Mouse (Mus musculus) macrophage (primary cell): ENCODE measurements around the gene Txlnb. TPM values are rescaled to one million over a fixed set of nuclear protein-coding genes. Genes with fewer than 3 reads are reported as not detected.
"Not testable (repeated sequence)": the region's sequence is repeated elsewhere in the genome, so short reads cannot be mapped to it uniquely, and the experiment has no call there.

Experiments
- H3K27ac ChIP-seq: fragments of 350-480 bp; formaldehyde crosslinking; 2 replicates; pipeline ENCODE4 v1.9.0; 2021
- H3K36me3 ChIP-seq: fragments of 350-480 bp; formaldehyde crosslinking; 2 replicates; pipeline ENCODE4 v1.9.0; 2021; ENCODE audit errors: inconsistent target
- H3K4me3 ChIP-seq: fragments of 350-480 bp; formaldehyde crosslinking; 2 replicates; pipeline ENCODE4 v1.9.0; 2021; ENCODE audit errors: inconsistent target
- H3K79me2 ChIP-seq: fragments of 350-480 bp; formaldehyde crosslinking; 2 replicates; pipeline ENCODE4 v1.9.0; 2021; ENCODE audit errors: inconsistent target
- WGBS: methylation state at CpG from one replicate; pipeline ENCODE4 v1.1.7; 2026; ENCODE audit warnings: inconsistent platforms; ENCODE audit not compliant: missing documents; 5-methylcytosine and 5-hydroxymethylcytosine counted together
- polyA plus RNA-seq: library from polyadenylated mRNA; stranded (reverse); fragments of 250-400 nt; gene quantifications from 3 replicates; pipeline ENCODE4 v1.2.4, GENCODE M21; 2018; ENCODE audit warnings: inconsistent platforms
- total RNA-seq, 78 experiments: library from RNA; depleted of rRNA; stranded (reverse); fragments of 250-400 nt; gene quantifications; 1 replicate in 9 of 78; 2 replicates in 24 of 78; 3 replicates in 43 of 78; 4 replicates in 2 of 78; pipeline ENCODE4 v1.2.4; 2018; ENCODE audit warnings: inconsistent platforms in 56 of 78

Txlnb gene
- 10 to 100 TPM in 4 of 26 experiments, 1 to 10 TPM in 19, under 1 TPM in 3; 0.33 to 18.8 (median 3.2) TPM for total RNA-seq (2018; cell fraction: chromatin; rRNA removed)
- 1 to 10 TPM in 21 of 26 experiments, under 1 TPM in 5; 0.58 to 6.6 (median 2.0) TPM for total RNA-seq (2018; cell fraction: cytosol; rRNA removed)
- 10 to 100 TPM in 2 of 26 experiments, 1 to 10 TPM in 24; 1.1 to 15.7 (median 4.6) TPM for total RNA-seq (2018; cell fraction: nucleus; rRNA removed)
- polyA plus RNA-seq, result 0.73 to 3.1 TPM (median 0.89 TPM) in 3 replicates

DNA sequence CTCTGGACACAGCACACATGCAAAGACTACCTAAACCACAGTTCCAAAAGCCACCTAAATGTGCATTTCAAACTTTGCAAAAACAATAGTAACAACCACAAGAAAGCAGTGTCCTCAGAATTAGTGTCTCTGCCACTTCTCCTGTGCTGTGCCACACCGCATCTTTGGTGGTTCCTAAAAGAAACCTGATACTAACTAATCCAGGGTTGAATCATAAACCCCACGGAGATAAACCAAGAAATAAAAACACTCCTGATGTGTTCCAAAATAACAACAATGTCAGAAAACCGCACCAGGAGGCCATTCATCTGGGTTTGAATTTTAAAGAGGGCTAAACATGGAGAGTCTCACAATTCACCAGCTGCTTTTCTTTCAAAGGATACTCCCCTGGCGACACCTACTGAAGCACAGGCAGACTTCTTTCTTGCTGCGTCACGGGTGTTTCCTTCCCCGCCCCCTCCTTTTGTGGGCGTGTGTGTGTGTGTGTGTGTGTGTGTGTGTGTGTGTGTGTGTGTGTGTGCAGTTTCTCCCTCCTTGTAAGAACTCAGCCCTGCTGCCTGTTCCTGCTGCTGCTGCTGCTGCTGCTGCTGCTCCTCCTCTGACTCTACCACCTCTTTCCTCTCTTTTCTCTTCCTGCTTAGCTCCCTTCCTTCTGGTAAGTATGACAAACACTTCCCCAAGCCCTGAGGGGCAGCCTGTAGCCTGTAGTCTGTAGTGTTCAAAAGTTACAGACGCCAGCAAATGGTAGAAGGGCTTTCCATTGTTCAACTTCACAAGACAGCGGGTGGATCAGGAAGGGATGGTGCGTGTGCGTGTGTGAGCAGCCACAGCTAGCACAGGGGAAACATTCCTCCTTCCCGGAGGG is at the start of gene Txlnb:
Txlnb (plus strand) TSS at position 460 of the 865 bp plus-strand sequence.
- 16% methylated on average over 12 of the region's 13 CpGs for WGBS
- peak within 1 kb of the TSS; percentile 10; the same call in 1 of the 2 replicates for H3K4me3 ChIP-seq
- H3K27ac ChIP-seq, result peak within 1 kb of the TSS; percentile 64
- H3K79me2 ChIP-seq, result no peaks in the 10 kb centered on the region
- no peaks in the 10 kb centered on the region for H3K36me3 ChIP-seq

- Histone ChIP-seq H3K79me2 (no peaks in the 10 kb centered on the region), H3K27ac (no peak overlapping the region), H3K36me3 (no peaks in the 10 kb centered on the region), H3K4me3 (no peak overlapping the region)
- 92% methylated on average over 5 of the region's 5 CpGs for WGBS
Measured at GRCm38 (mm10) chr10:17752478-17752877, 43.5 kb upstream of the Txlnb start.

GRCm38 (mm10) chr10:17759772-17760171 is 36.3 kb upstream of the Txlnb start:
- WGBS, result 97% methylated on average over 3 of the region's 3 CpGs
- no peak overlapping the region for H3K27ac ChIP-seq

GRCm38 (mm10) chr10:17760750-17761613 is 35.0 kb upstream of the Txlnb start:
- 93% methylated on average over 9 of the region's 9 CpGs for WGBS
- no peaks in the 10 kb centered on the region for H3K79me2 ChIP-seq
- no peak overlapping the region for H3K4me3 ChIP-seq
- H3K36me3 ChIP-seq, result no peaks in the 10 kb centered on the region
- no peak overlapping the region for H3K27ac ChIP-seq

More at GRCm38 (mm10) chr10:17759772-17760171, 36.3 kb upstream of the Txlnb start:
- H3K79me2 ChIP-seq, result no peaks in the 10 kb centered on the region
- H3K4me3 ChIP-seq, result no peak overlapping the region
- H3K36me3 ChIP-seq, result no peaks in the 10 kb centered on the region

- Histone ChIP-seq H3K27ac (no peak overlapping the region), H3K79me2 (no peaks in the 10 kb centered on the region), H3K4me3 (no peak overlapping the region), H3K36me3 (no peaks in the 10 kb centered on the region)
- 75% methylated on average over 1 of the region's 1 CpGs for WGBS
Measured at GRCm38 (mm10) chr10:17761652-17762051, 34.4 kb upstream of the Txlnb start.

DNA sequence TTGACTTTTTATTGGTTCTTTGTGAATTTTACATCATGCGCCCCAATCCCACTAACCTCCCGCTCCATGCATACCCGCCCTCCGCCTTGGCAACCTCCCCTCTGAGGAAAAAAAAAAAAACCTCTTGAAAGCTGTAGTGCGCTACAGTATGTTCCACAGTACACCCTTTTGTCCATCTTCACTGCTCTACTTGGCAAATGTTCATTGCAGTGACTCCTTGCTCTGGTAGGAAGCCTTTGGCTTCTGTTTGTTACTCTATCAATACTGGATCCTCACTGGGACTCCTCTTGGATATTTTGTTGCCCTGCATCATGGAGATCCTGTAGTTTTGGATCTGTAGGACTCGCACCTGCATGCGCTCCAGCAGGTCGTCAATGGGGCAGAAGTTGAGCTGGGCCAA is 33.1 kb upstream of the Txlnb start:
- Histone ChIP-seq H3K36me3 (no peaks in the 10 kb centered on the region), H3K79me2 (no peaks in the 10 kb centered on the region), H3K4me3 (no peak overlapping the region), H3K27ac (no peak overlapping the region)
- 95% methylated on average over 8 of the region's 8 CpGs for WGBS

- no peak overlapping the region for H3K27ac ChIP-seq
- no peak overlapping the region for H3K4me3 ChIP-seq
- 54% methylated on average over 5 of the region's 5 CpGs for WGBS
- H3K79me2 ChIP-seq, result no peaks in the 10 kb centered on the region
- H3K36me3 ChIP-seq, result no peaks in the 10 kb centered on the region
Measured at GRCm38 (mm10) chr10:17769856-17770255, 26.2 kb upstream of the Txlnb start.

- Histone ChIP-seq H3K79me2 (no peaks in the 10 kb centered on the region), H3K36me3 (no peaks in the 10 kb centered on the region), H3K27ac (peak overlapping the region; percentile 89), H3K4me3 (no peak overlapping the region)
- 3% methylated on average over 10 of the region's 10 CpGs for WGBS
Measured at GRCm38 (mm10) chr10:17772364-17772763, 23.7 kb upstream of the Txlnb start.

GRCm38 (mm10) chr10:17774366-17774765 is 21.7 kb upstream of the Txlnb start:
- peak overlapping the region; percentile 89 for H3K27ac ChIP-seq
- 87% methylated on average over 3 of the region's 3 CpGs for WGBS

GRCm38 (mm10) chr10:17775079-17775478 is 20.9 kb upstream of the Txlnb start:
- Histone ChIP-seq H3K4me3 (no peak overlapping the region), H3K27ac (peak overlapping the region; percentile 89), H3K79me2 (no peaks in the 10 kb centered on the region), H3K36me3 (no peaks in the 10 kb centered on the region)
- WGBS, result 2% methylated on average over 4 of the region's 4 CpGs

More at GRCm38 (mm10) chr10:17774366-17774765, 21.7 kb upstream of the Txlnb start:
- Histone ChIP-seq H3K79me2 (no peaks in the 10 kb centered on the region), H3K4me3 (no peak overlapping the region), H3K36me3 (no peaks in the 10 kb centered on the region)

GRCm38 (mm10) chr10:17776684-17777083 is 19.3 kb upstream of the Txlnb start:
- not testable (repeated sequence) for H3K4me3 ChIP-seq, H3K36me3 ChIP-seq, H3K27ac ChIP-seq, H3K79me2 ChIP-seq
- 94% methylated on average over 4 of the region's 4 CpGs for WGBS

GRCm38 (mm10) chr10:17786771-17787170 is 9.3 kb upstream of the Txlnb start:
- H3K27ac ChIP-seq, result peak overlapping the region; percentile 87
- no peaks in the 10 kb centered on the region for H3K79me2 ChIP-seq
- H3K36me3 ChIP-seq, result no peaks in the 10 kb centered on the region
- no peak overlapping the region for H3K4me3 ChIP-seq
- 97% methylated on average over 3 of the region's 3 CpGs for WGBS

DNA sequence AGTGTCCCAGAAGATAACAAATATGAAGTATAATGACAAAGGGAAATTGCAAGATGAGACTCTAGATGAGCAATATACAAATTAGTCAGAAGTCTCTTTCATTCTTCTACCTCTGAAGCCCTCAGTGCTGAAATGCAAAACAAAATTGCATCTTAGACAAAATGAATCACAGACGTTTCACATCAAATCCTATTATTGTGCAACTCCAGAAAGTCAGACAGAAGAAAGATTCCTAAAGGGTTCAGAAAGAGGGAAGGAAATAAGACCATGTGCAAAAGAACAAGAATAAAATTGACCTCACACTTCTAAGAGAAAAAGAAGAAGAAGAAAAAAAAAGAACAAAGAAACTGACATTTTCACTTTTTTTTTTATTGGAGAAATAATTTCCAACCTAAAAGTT is 8.1 kb upstream of the Txlnb start:
- H3K27ac ChIP-seq, result peak overlapping the region; percentile 87
- no peaks in the 10 kb centered on the region for H3K36me3 ChIP-seq
- WGBS, result 0% methylated on average over 1 of the region's 1 CpGs
- no peaks in the 10 kb centered on the region for H3K79me2 ChIP-seq
- no peak overlapping the region for H3K4me3 ChIP-seq

DNA sequence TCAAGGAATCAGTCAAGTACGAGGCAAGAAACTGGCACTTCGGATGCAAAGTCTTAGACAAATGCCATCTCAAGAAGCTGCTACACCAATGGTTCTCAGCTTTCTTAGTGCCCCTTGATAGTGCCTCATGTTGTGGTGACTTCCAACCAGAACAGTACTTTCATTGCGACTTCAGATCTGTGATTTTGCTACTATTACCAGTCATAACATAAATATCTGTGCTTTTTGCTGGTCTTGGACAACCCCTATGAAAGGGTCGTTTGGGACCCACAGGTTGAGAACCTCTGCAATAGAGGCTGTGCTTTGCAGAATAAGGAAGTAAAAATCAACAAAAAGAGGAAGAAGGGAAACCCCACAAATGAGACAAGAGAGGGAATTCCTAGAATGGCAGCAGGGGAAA is 7.7 kb upstream of the Txlnb start:
- Histone ChIP-seq H3K4me3 (no peak overlapping the region), H3K27ac (peak overlapping the region; percentile 87), H3K79me2 (no peaks in the 10 kb centered on the region), H3K36me3 (no peaks in the 10 kb centered on the region)
- 37% methylated on average over 4 of the region's 4 CpGs for WGBS
